Mouse (Mus musculus): Measurements from ENCODE around the gene Agap1. TPM values are rescaled to one million over a fixed set of nuclear protein-coding genes. Genes with fewer than 3 reads are reported as not detected.

Agap1 gene
- polyA plus RNA-seq, 1 experiment from 2014 or later: 10.3 TPM

- no peak for DNase-seq (ENCODE audit: low spot score)
- Histone ChIP-seq H3K4me3 (no peak overlapping the region), H3K27me3 (ENCODE audit: insufficient read depth, poor library complexity, severe bottlenecking) (no peaks in the 10 kb centered on the region), H3K27ac (no peak overlapping the region), H3K36me3 (no peaks in the 10 kb centered on the region), H3K4me1 (no peaks in the 10 kb centered on the region), H3K9me3 (no peaks in the 10 kb centered on the region)
- 81% methylated on average over 11 of the region's 11 CpGs for WGBS
Observed at GRCm38 (mm10) chr1:89899761-89900445, 445.3 kb downstream of the Agap1 start.

GRCm38 (mm10) chr1:89901381-89901780 is 446.8 kb downstream of the Agap1 start:
- H3K36me3 ChIP-seq: no peaks in the 10 kb centered on the region
- no peak overlapping the region for H3K27ac ChIP-seq
- H3K27me3 ChIP-seq (ENCODE audit: insufficient read depth, poor library complexity, severe bottlenecking): no peaks in the 10 kb centered on the region
- no peaks in the 10 kb centered on the region for H3K9me3 ChIP-seq
- no peak overlapping the region for H3K4me3 ChIP-seq
- 76% methylated on average over 4 of the region's 4 CpGs for WGBS
- DNase-seq (ENCODE audit: low spot score): no peak
- no peaks in the 10 kb centered on the region for H3K4me1 ChIP-seq

GRCm38 (mm10) chr1:89902236-89902635 is 447.6 kb downstream of the Agap1 start:
- 84% methylated on average over 2 of the region's 2 CpGs for WGBS

GRCm38 (mm10) chr1:89902641-89903040 is 448.0 kb downstream of the Agap1 start:
- H3K27me3 ChIP-seq (ENCODE audit: insufficient read depth, poor library complexity, severe bottlenecking): no peaks in the 10 kb centered on the region
- no peak for DNase-seq (ENCODE audit: low spot score)
- H3K4me3 ChIP-seq: no peak overlapping the region
- H3K9me3 ChIP-seq: no peaks in the 10 kb centered on the region
- 85% methylated on average over 1 of the region's 1 CpGs for WGBS
- H3K36me3 ChIP-seq: no peaks in the 10 kb centered on the region
- H3K4me1 ChIP-seq: no peaks in the 10 kb centered on the region
- no peak overlapping the region for H3K27ac ChIP-seq

More at GRCm38 (mm10) chr1:89902236-89902635, 447.6 kb downstream of the Agap1 start:
- Histone ChIP-seq H3K36me3 (no peaks in the 10 kb centered on the region), H3K4me1 (no peaks in the 10 kb centered on the region), H3K4me3 (no peak overlapping the region), H3K27me3 (ENCODE audit: insufficient read depth, poor library complexity, severe bottlenecking) (no peaks in the 10 kb centered on the region), H3K9me3 (no peaks in the 10 kb centered on the region), H3K27ac (no peak overlapping the region)
- DNase-seq (ENCODE audit: low spot score): no peak

GRCm38 (mm10) chr1:89909796-89910195 is 455.2 kb downstream of the Agap1 start:
- no peaks in the 10 kb centered on the region for H3K9me3 ChIP-seq
- H3K4me3 ChIP-seq: no peak overlapping the region
- no peaks in the 10 kb centered on the region for H3K4me1 ChIP-seq
- H3K27me3 ChIP-seq (ENCODE audit: insufficient read depth, poor library complexity, severe bottlenecking): 0 out of 2 replicates have a peak, but pooled peaks cover 5% of the 10 kb centered on the region
- no peak overlapping the region for H3K27ac ChIP-seq
- no peaks in the 10 kb centered on the region for H3K36me3 ChIP-seq
- DNase-seq (ENCODE audit: low spot score): no peak
- 90% methylated on average over 8 of the region's 8 CpGs for WGBS

- H3K36me3 ChIP-seq: no peaks in the 10 kb centered on the region
- no peak for DNase-seq (ENCODE audit: low spot score)
- H3K9me3 ChIP-seq: no peaks in the 10 kb centered on the region
- H3K27me3 ChIP-seq (ENCODE audit: insufficient read depth, poor library complexity, severe bottlenecking): peaks cover 14% of the 10 kb centered on the region
- no peak overlapping the region for H3K27ac ChIP-seq
- H3K4me1 ChIP-seq: no peaks in the 10 kb centered on the region
- WGBS: 61% methylated on average over 5 of the region's 5 CpGs
- H3K4me3 ChIP-seq: no peak overlapping the region
Observed at GRCm38 (mm10) chr1:89912392-89912791, 457.8 kb downstream of the Agap1 start.

GRCm38 (mm10) chr1:89913611-89914010 is 459.0 kb downstream of the Agap1 start:
- no peaks in the 10 kb centered on the region for H3K9me3 ChIP-seq
- peaks cover 27% of the 10 kb centered on the region for H3K27me3 ChIP-seq (ENCODE audit: insufficient read depth, poor library complexity, severe bottlenecking)
- H3K4me3 ChIP-seq: no peak overlapping the region
- WGBS: 80% methylated on average over 4 of the region's 4 CpGs
- no peaks in the 10 kb centered on the region for H3K4me1 ChIP-seq
- no peak for DNase-seq (ENCODE audit: low spot score)
- H3K27ac ChIP-seq: no peak overlapping the region
- H3K36me3 ChIP-seq: no peaks in the 10 kb centered on the region

GRCm38 (mm10) chr1:89918111-89918510 is 463.5 kb downstream of the Agap1 start:
- Histone ChIP-seq H3K36me3 (no peaks in the 10 kb centered on the region), H3K27me3 (ENCODE audit: insufficient read depth, poor library complexity, severe bottlenecking) (peaks cover 67% of the 10 kb centered on the region), H3K4me1 (peaks cover 10% of the 10 kb centered on the region), H3K4me3 (no peak overlapping the region), H3K9me3 (peaks cover 4% of the 10 kb centered on the region), H3K27ac (no peak overlapping the region)
- 21% methylated on average over 18 of the region's 18 CpGs for WGBS
- DNase-seq (ENCODE audit: low spot score): no peak

- DNase-seq (ENCODE audit: low spot score): no peak
- Histone ChIP-seq H3K27me3 (ENCODE audit: insufficient read depth, poor library complexity, severe bottlenecking) (peaks cover 78% of the 10 kb centered on the region), H3K9me3 (peaks cover 4% of the 10 kb centered on the region), H3K4me3 (no peak overlapping the region), H3K36me3 (no peaks in the 10 kb centered on the region), H3K4me1 (peaks cover 19% of the 10 kb centered on the region), H3K27ac (no peak overlapping the region)
- 74% methylated on average over 6 of the region's 6 CpGs for WGBS
Observed at GRCm38 (mm10) chr1:89919206-89919605, 464.6 kb downstream of the Agap1 start.

GRCm38 (mm10) chr1:89921806-89922205 is 467.2 kb downstream of the Agap1 start:
- H3K27ac ChIP-seq: no peak overlapping the region
- H3K4me1 ChIP-seq: peaks cover 20% of the 10 kb centered on the region
- no peak overlapping the region for H3K4me3 ChIP-seq
- H3K36me3 ChIP-seq: no peaks in the 10 kb centered on the region
- WGBS: 2% methylated on average over 10 of the region's 10 CpGs
- H3K9me3 ChIP-seq: peaks cover 4% of the 10 kb centered on the region
- peaks cover 99% of the 10 kb centered on the region for H3K27me3 ChIP-seq (ENCODE audit: insufficient read depth, poor library complexity, severe bottlenecking)
- DNase-seq (ENCODE audit: low spot score): no peak

- WGBS: 2% methylated on average over 7 of the region's 7 CpGs
- no peak for DNase-seq (ENCODE audit: low spot score)
- H3K36me3 ChIP-seq: no peaks in the 10 kb centered on the region
- H3K27ac ChIP-seq: no peak overlapping the region
- H3K4me3 ChIP-seq: peak overlapping the region; percentile 53
- peaks cover 100% of the 10 kb centered on the region for H3K27me3 ChIP-seq (ENCODE audit: insufficient read depth, poor library complexity, severe bottlenecking)
- H3K4me1 ChIP-seq: peaks cover 25% of the 10 kb centered on the region
- peaks cover 4% of the 10 kb centered on the region for H3K9me3 ChIP-seq
Observed at GRCm38 (mm10) chr1:89922282-89922681, 467.7 kb downstream of the Agap1 start.

- DNase-seq (ENCODE audit: low spot score): no peak
- Histone ChIP-seq H3K4me3 (peak overlapping the region; percentile 53), H3K27me3 (ENCODE audit: insufficient read depth, poor library complexity, severe bottlenecking) (peaks cover 100% of the 10 kb centered on the region), H3K9me3 (peaks cover 4% of the 10 kb centered on the region), H3K36me3 (no peaks in the 10 kb centered on the region), H3K4me1 (peaks cover 29% of the 10 kb centered on the region), H3K27ac (no peak overlapping the region)
- 1% methylated on average over 41 of the region's 41 CpGs for WGBS
Observed at GRCm38 (mm10) chr1:89922883-89923641, 468.5 kb downstream of the Agap1 start.

GRCm38 (mm10) chr1:89923642-89924020 is 469.0 kb downstream of the Agap1 start:
- Histone ChIP-seq H3K4me1 (peaks cover 31% of the 10 kb centered on the region), H3K36me3 (no peaks in the 10 kb centered on the region), H3K27me3 (ENCODE audit: insufficient read depth, poor library complexity, severe bottlenecking) (peaks cover 100% of the 10 kb centered on the region), H3K9me3 (peaks cover 4% of the 10 kb centered on the region), H3K27ac (no peak overlapping the region), H3K4me3 (peak overlapping the region; percentile 53)
- DNase-seq (ENCODE audit: low spot score): no peak
- 5% methylated on average over 14 of the region's 14 CpGs for WGBS

All from heart, embryonic 10.5 days (tissue).